Mouse (Mus musculus) intestine, embryonic 16.5 days (tissue): Measurements from ENCODE around the gene Ctsm. TPM values are rescaled to one million over a fixed set of nuclear protein-coding genes. Genes with fewer than 3 reads are reported as not detected.
"Not testable (repeated sequence)": the region's sequence is repeated elsewhere in the genome, so short reads cannot be mapped to it uniquely, and the experiment has no call there.

Experiments
- ATAC-seq: fragments of 200-750 bp; cut with Nextera tagmentation; 2 replicates; pipeline ENCODE4 v1.8.0; 2017; ENCODE audit warnings: moderate TSS enrichment, moderate library complexity
- H3K27ac ChIP-seq: fragments of 300-500 bp; sonication (generic); 2 replicates; pipeline ENCODE4 v1.5.1; 2014; ENCODE audit warnings: mild to moderate bottlenecking, low read length
- H3K27me3 ChIP-seq: fragments of 300-500 bp; sonication (generic); replicated peaks from 2 replicates; pipeline ENCODE4 v1.6.1; 2014; ENCODE audit warnings: low read length, control low read depth, mixed read lengths; ENCODE audit not compliant: control insufficient read depth, insufficient read depth
- H3K36me3 ChIP-seq: fragments of 300-500 bp; sonication (generic); 2 replicates; pipeline ENCODE4 v1.6.1; 2014; ENCODE audit warnings: low read length, control low read depth; ENCODE audit not compliant: control insufficient read depth, insufficient read depth
- H3K4me1 ChIP-seq: fragments of 300-500 bp; sonication (generic); 2 replicates; pipeline ENCODE4 v1.6.1; 2014; ENCODE audit warnings: low read length, control low read depth, mixed read lengths; ENCODE audit not compliant: control insufficient read depth, insufficient read depth
- H3K4me2 ChIP-seq: fragments of 300-500 bp; sonication (generic); 2 replicates; pipeline ENCODE4 v1.6.1; 2014; ENCODE audit warnings: low read depth, low read length, control low read depth
- H3K4me3 ChIP-seq: fragments of 300-500 bp; sonication (generic); 2 replicates; pipeline ENCODE4 v1.5.1; 2014; ENCODE audit warnings: mild to moderate bottlenecking, low read length
- H3K9ac ChIP-seq: fragments of 300-500 bp; sonication (generic); 2 replicates; pipeline ENCODE4 v1.6.1; 2014; ENCODE audit warnings: low read depth, low read length
- H3K9me3 ChIP-seq: fragments of 300-500 bp; sonication (generic); 2 replicates; pipeline ENCODE4 v1.6.1; 2016; ENCODE audit warnings: low read length, control low read depth; ENCODE audit not compliant: control insufficient read depth
- WGBS: fragments of 180-500 bp; shearing (Covaris S2); extraction: QIAGEN DNeasy Blood & Tissue Kit; methylation state at CpG from one replicate; pipeline ENCODE4 v1.1.7; 2014; 5-methylcytosine and 5-hydroxymethylcytosine counted together
- polyA plus RNA-seq: library from polyadenylated mRNA; unstranded; fragments of >200 nt; fragmentation: Nextera tagmentation; extraction: Ambion mirVana; gene quantifications from 2 replicates; pipeline ENCODE4 v1.2.1, GENCODE M21; 2015

Ctsm gene
- polyA plus RNA-seq, result not detected in 2 replicates

- 65% methylated on average over 4 of the region's 4 CpGs for WGBS
- ATAC-seq, result no peak
Measured at GRCm38 (mm10) chr13:61541631-61542030, at the start of gene Ctsm. Gene Ctsm (minus strand): TSS chr13:61541839.

GRCm38 (mm10) chr13:61570027-61570426, 28.4 kb upstream of the Ctsm start, which contains the start of gene Cts3:
Gene Cts3 (minus strand): TSS chr13:61570127.
- H3K9me3 ChIP-seq, result peaks cover 3% of the 10 kb centered on the region
- H3K4me2 ChIP-seq, result no peak within 1 kb of the TSS
- no peak within 1 kb of the TSS for H3K9ac ChIP-seq
- H3K27me3 ChIP-seq, result no peaks in the 10 kb centered on the region
- H3K27ac ChIP-seq, result no peak within 1 kb of the TSS
- H3K4me3 ChIP-seq, result no peak within 1 kb of the TSS
- H3K4me1 ChIP-seq, result no peaks in the 10 kb centered on the region
- no peaks in the 10 kb centered on the region for H3K36me3 ChIP-seq
- no peak for ATAC-seq

More at GRCm38 (mm10) chr13:61541631-61542030, at the start of gene Ctsm:
- Histone ChIP-seq H3K27me3 (no peaks in the 10 kb centered on the region), H3K4me2 (no peak within 1 kb of the TSS), H3K4me3 (no peak within 1 kb of the TSS), H3K36me3 (no peaks in the 10 kb centered on the region), H3K4me1 (no peaks in the 10 kb centered on the region), H3K9ac (no peak within 1 kb of the TSS), H3K9me3 (peaks cover 3% of the 10 kb centered on the region; the same call in 1 of the 2 replicates), H3K27ac (no peak within 1 kb of the TSS)

- not testable (repeated sequence) for H3K4me2 ChIP-seq, ATAC-seq, H3K4me3 ChIP-seq, H3K9ac ChIP-seq, H3K27me3 ChIP-seq, H3K27ac ChIP-seq, H3K9me3 ChIP-seq, H3K36me3 ChIP-seq, H3K4me1 ChIP-seq
- WGBS, result 33% methylated on average over 1 of the region's 1 CpGs
Measured at GRCm38 (mm10) chr13:61568074-61568473, 26.4 kb upstream of the Ctsm start, which contains the start of gene Gm49352. Gene Gm49352 (minus strand): TSS chr13:61568174.

Other genes with a start within 250 kb of the Ctsm start
- not detected in 2 replicates for gene Cts7, start 183.6 kb downstream of the Ctsm start, polyA plus RNA-seq
- gene Gm49352, start 26.3 kb upstream of the Ctsm start, polyA plus RNA-seq, result not detected in 2 replicates
- not detected in 2 replicates for gene Cts3, start 28.3 kb upstream of the Ctsm start, polyA plus RNA-seq